Mouse (Mus musculus): Measurements from ENCODE around the gene Sft2d1. TPM values are rescaled to one million over a fixed set of nuclear protein-coding genes. Genes with fewer than 3 reads are reported as not detected.

Gene Sft2d1
- 41.1 and 51.8 TPM in 2 replicates for polyA plus RNA-seq (2012)

DNA sequence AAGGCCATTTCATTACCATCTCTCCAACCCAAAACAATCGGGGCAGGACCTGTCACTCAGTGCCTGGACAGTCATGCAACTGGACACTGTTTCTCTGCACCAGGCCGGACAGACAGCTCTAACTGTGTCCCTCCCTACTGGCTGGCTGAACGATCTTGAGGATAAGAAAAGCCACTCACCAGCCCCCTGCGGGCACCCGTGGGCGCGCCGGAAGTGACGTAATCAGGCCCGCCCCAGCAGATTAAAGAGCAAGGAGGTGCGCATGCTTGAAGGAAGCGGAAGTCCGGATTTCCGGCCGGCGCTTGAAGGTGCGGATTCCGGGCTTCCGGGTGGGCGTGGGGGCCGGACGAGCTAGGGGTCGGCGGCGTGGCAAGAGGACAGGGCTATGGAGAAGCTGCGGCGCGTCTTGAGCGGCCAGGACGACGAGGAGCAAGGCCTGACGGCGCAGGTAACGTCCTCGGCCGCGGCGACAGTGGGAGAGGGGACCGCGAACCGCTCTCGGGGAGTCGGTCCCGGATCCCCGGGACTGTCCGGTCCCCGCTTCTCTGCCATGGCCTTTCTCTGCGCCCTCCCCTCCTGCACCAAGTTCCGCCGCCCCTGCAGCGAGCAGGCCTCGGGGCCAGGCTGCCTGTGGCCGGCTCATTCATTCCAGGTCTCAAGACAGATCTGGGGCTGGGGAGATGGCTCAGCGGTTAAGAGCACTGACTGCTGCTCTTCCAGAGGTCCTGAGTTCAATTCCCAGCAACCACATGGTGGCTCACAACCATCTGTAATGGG, at the start of gene Sft2d1:
Gene Sft2d1, plus strand, starts transcription at position 265 of the 777 bp plus-strand sequence.
- TF ChIP-seq GATA1 (IDR thresholded peaks at IDR 0.05; ENCODE audit: low read length), result no peak

DNA sequence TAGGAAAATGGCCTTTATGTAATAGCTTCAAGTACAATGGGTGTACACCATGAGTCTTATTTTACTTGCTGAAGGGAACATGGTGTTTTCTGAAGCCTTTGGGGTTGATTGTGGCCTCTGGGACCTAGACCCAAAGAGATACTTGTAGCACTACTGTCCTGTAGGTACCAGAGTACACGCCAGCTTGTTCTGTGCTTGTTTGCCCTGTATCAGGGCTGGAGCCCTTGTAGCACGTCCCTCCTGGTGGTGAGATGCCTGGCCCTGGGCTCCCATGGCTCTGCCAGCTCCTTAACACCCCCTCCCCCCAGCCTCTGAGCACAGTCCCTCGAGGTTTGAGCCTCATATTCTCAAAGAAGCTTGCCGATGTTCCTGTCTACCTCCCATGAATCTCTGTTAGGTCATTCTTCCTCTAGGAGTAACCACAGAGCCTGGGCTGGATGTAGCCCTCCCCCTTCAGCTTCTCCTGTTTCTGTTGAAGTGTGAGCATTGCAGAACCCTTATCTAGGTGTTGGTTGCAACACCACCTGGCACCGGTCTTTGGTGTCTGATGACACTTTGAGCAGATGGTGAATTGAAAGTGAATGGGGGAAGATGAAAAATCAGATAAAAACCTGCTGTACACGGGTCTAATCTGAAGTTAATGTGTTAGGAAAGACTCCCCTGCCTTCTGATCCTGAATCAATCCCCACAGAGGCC, 38.7 kb upstream of the Sft2d1 start:
- no peak for TF ChIP-seq GATA1 (IDR thresholded peaks at IDR 0.05; ENCODE audit: low read length)

DNA sequence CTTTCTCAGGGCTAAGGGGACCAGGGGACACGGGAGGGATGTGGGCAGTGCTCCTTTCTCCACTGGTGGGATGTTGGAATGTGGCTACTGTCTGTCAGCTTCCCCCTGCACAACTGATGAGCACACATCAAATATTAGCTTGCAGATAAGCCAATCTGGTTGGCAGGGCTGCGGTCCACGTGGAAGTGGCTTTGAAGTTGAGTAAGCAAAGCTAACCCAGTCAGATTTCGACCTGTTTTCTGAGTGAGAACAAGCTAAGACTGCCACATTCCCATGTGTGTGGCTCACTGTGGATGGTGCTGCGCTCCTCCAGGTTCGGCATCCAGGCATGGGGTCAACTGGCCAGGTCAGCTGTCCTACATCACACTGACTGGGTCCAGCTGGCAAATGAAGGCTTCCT, 38.0 kb upstream of the Sft2d1 start:
- TF ChIP-seq GATA1 (IDR thresholded peaks at IDR 0.05; ENCODE audit: low read length), result no peak

DNA sequence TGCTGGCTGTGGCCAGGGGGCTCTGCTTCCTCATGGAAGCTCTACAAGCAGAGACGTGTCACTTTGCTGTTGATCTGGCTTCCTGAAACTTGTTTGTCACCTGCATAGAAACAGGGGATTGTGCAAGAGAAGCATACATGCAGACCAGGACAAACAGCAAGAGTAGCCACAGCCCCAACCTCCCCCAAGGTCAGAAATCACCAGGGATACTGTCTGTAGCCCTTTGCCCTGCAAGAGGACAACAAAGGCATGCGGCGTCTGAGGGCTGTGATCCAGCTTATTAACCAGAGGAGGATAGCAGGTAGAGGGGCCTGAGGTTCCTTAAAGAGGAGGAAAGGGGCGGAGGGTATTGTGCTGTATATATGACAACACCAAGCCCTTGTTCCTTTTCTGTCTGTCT, 34.8 kb upstream of the Sft2d1 start:
- TF ChIP-seq GATA1 (IDR thresholded peaks at IDR 0.05; ENCODE audit: low read length), result no peak

DNA sequence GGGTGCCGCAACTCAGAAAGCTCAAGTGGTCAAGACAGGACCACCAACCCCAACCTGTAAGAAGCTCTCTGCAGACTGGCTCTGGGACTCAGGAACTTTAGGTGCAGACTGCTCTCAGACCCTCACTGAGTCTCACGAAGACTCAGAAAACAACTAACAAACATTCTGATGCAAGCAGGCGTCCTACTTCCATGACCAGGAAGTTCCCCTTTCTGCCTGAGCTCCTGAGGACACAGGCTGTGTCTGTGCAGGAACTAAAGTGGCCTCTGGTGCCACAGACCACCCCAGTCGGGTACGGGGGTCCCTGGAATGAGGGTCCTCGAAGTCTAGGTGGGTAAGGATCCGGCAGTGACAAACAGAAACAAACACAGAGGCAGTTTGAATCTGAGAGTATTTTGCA, 34.2 kb upstream of the Sft2d1 start:
- no peak for TF ChIP-seq GATA1 (IDR thresholded peaks at IDR 0.05; ENCODE audit: low read length)

DNA sequence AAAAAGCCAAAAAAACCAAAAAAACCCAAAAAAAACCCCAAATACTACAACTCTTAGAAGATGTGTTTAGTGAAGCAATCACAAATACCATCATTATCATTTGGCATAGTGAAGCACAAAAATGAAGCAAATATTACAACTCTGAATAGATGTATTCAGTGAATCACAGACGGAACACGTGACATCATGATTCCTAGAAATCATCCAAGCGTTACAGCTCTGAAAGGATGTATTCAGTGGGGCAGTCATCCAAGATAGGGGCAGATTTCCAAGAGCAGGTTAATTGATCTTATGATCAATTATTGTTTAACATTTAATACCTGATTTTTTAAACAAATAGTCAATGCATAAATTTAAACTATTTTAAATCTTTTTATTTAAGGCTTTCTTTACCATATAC, 33.6 kb upstream of the Sft2d1 start:
- TF ChIP-seq GATA1 (IDR thresholded peaks at IDR 0.05; ENCODE audit: low read length), result no peak

DNA sequence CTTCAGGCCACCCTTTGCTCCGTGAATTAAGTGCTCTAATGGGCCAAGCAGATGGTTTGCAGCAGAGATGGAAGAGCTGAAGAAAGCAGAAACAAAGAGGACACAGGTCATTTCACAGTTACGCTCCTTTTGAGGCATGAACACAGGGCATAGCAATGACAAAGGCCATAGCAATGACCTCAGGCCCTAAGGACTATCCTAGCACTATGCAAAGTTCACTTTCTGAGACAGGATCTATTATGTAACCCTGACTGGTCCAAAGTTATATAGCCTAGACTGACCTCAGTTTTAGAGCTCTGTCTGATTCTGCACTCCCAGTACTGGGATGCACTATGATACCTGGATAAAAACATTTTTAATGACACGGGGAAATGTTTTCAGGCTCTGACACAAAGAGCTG, 32.5 kb upstream of the Sft2d1 start:
- no peak for TF ChIP-seq GATA1 (IDR thresholded peaks at IDR 0.05; ENCODE audit: low read length)

DNA sequence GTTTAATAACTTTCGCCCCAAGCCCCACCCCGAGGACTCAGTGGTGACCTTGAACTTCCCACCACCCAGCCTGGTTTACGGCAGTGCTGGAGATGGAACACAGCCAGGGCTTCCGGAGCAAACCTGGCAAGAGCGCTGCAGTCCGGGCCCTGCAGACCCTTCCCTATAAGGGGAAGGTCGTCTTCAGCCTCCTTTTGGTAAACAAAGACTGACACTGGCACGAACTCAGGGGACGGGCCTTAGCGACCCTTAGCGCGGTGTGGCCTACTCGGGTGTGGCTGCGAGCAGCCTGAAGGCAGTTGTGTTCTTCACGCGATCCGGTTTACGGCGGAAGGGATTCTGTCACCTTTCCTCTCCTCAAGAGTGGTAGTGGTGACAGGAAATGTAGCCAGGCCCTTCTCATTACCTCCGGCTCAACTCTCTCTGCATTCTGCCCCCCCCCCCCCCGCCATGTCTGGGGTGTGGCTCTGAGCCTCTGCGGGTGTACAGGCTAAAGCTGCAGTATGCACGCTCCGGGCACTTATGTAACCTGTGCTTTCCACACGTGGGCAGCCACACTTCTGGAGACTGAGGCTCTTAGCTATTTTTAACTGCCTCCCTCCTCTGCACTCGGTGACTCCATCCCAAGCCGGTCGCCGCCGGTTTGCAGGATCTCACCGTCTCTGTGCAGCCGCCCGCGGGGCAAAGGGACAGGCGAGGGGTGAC, 27.9 kb upstream of the Sft2d1 start, which contains the start of gene Mpc1:
Gene Mpc1, plus strand, starts transcription at position 84 of the 705 bp plus-strand sequence.
- no peak for TF ChIP-seq GATA1 (IDR thresholded peaks at IDR 0.05; ENCODE audit: low read length)

DNA sequence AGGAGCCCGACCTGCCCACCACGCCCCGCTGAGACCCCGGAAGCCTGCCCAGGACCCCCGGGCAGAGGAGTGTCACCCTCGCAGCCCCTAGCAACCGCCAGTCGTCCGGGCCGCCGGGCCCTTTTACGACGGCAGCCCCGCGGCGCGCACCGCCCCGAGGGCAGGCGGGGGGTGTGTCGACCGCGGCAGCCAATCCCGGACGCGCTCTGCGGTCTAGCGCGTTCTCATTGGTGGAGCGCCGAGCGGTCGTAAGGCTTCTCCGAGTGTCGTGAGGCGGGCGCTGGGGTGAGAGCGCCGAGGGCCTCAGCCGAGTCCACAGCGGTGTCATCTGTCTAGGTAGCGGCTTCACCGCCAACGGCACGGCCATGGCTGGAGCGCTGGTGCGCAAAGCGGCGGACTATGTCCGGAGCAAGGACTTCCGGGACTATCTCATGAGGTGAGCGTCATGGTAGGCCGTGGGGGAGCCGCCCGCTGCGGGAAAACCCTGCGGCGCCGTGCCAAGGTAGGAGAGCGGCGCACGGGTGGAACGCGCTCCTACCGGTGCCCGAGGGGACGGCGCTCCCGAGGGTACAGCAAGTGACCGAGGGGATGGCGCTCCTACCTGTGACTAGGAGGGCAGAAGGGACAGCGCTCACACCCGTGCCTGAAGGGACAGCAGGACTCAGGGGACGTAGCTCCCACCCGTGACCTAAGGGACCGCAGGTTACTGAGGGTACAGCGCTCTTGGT, 27.2 kb upstream of the Sft2d1 start:
- TF ChIP-seq GATA1 (IDR thresholded peaks at IDR 0.05; ENCODE audit: low read length), result no peak

DNA sequence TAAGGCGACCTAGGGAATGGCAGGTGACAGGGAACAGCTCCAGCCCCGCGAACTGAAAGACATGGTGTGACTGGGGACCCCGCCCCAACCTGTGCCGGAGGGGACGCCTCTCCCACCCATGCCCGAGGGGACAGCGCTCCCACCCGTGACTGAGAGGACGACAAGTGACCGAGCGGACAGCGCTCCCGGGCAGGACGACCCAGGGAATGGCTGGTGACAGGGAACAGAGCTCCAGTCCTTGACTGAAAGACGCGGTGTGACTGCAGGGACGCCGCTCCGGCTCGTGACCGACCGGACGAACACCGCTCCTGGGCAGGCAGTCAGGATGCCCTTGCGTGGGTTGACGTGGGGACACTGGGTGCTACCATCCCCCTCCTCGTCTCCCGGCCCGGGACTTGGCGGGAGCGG, 26.6 kb upstream of the Sft2d1 start:
- TF ChIP-seq GATA1 (IDR thresholded peaks at IDR 0.05; ENCODE audit: low read length), result no peak

DNA sequence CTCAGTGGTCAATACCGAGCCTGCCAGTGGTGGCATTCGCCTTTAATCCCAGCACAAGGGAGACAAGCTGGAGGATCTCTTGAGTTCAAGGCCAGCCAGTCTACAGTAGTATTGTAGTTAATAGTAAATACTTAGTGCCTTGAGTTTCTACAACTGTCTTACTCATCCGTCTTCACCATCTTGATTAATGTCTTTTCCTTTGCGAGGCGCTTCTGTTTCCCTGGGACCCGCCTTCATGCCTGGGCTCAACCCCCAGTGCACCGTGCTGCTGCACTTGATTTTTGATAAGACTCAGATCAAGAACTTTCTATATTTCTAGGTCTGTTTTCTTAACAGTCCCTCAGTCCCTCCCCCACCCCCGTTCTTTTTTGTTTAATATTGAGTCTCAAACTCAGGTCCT, 25.8 kb upstream of the Sft2d1 start:
- no peak for TF ChIP-seq GATA1 (IDR thresholded peaks at IDR 0.05; ENCODE audit: low read length)

DNA sequence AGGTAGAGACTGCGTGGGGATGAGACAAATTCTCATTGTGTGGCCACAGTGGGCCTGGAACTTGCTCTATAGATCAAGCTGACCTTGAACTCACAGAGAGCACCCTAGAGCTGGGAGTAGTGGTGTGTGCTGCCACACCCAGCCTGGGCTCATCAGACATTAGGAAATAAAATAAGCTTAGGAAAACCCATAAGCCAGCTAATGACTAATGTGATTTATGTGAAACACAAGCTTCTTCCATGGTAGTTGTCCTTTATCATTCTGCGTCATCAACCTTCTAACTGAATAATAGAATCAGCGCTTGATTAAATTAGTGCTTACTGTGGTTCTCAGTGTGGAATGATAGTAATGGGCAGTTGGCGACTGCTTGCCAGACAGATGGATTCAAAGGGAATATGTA, 23.9 kb upstream of the Sft2d1 start:
- no peak for TF ChIP-seq GATA1 (IDR thresholded peaks at IDR 0.05; ENCODE audit: low read length)

DNA sequence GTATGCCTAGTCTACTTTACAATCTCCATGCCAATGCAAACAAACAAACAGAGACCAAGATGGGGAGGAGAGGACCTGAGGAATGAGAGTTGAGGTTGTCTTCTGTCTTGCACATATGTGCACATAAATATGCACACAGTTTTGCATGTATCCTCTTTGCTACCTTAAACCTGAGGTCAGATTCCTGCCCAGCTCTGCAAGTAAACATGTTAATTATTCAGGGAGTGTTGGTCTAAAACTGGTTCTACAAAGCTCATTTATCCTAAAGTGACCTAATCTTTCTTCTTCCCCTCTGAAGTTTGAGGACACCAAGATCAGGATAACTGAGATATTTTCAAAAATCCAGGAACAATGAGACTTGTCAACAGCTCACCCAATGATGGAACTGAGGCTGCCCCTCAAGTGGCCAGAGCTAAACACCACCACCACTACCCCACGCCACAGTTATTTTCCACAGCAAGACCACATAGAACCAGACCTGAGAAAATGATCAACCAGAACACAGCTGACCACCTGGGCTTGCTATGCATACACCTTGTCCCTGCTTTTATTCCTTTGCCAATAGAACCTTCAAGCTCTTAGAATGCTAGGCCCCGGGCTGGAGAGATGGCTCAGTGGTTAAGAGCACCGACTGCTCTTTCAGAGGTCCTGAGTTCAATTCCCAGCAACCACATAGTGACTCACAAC, 20.8 kb upstream of the Sft2d1 start:
- TF ChIP-seq GATA1 (IDR thresholded peaks at IDR 0.05; ENCODE audit: low read length), result no peak

DNA sequence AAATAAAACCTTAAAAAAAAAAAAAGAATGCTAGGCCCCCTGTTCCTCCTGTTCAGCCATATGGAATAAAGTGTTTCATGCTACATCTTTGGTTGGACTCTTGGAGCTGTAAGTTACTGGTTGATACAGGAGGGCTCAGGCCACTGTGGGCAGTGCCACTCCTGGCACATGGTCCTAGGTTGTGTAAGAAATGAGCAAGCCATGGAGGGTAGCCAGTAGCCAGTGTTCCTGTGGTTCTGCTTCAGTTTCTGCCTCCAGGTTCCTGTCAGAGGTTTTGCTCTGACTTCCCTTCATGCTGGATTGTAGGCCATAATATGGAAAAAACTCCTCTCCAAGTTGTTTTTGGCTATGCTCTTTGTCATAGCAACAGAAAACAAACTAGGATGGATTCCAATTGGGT, 20.2 kb upstream of the Sft2d1 start:
- no peak for TF ChIP-seq GATA1 (IDR thresholded peaks at IDR 0.05; ENCODE audit: low read length)

DNA sequence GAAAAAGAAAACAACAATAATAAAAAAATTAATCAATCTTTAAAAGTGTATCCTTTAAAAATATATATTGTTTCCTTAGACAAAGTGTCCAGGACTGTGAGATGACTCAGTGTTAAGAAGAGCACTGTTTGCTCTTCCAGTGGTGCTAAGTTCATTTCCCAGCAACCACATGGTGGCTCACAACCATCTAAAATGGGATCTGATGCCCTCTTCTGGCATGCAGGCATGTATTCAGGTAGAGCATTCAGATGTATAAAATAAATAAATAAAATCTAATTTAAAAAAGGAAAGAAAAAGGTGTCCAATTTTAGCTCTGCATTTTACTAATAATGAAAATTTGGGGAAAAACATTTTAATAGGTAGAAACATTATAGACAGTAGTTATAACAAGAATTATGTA, 15.1 kb upstream of the Sft2d1 start:
- no peak for TF ChIP-seq GATA1 (IDR thresholded peaks at IDR 0.05; ENCODE audit: low read length)
